Mouse (Mus musculus) megakaryocyte, embryonic 14.5 days (primary cell): ENCODE results near the gene Srrm4. TPM values are rescaled to one million over a fixed set of nuclear protein-coding genes. Genes with fewer than 3 reads are reported as not detected.
A peak's percentile ranks its signal among the peaks of the same experiment; 100 is the strongest.

Source experiments
- H3K27me3 ChIP-seq: replicated peaks from 2 replicates; pipeline ENCODE3; 2012; ENCODE audit warnings: inconsistent platforms
- H3K36me3 ChIP-seq: replicated peaks from 2 replicates; pipeline ENCODE3; 2012; ENCODE audit warnings: low read length, inconsistent platforms, mixed read lengths
- H3K4me1 ChIP-seq: 2 replicates; pipeline ENCODE4 v1.6.1; 2012; ENCODE audit warnings: inconsistent platforms
- H3K4me3 ChIP-seq: replicated peaks from 2 replicates; pipeline ENCODE3; 2012; ENCODE audit warnings: moderate library complexity, mild to moderate bottlenecking, inconsistent platforms
- H3K9me3 ChIP-seq: 2 replicates; pipeline ENCODE4 v1.6.1; 2012; ENCODE audit warnings: inconsistent platforms
- FLI1 ChIP-seq: IDR thresholded peaks from 2 replicates; pipeline ENCODE4 v1.6.1; 2012; ENCODE audit warnings: low read length, inconsistent platforms, mixed read lengths
- GATA1 ChIP-seq: IDR thresholded peaks from 3 replicates; pipeline ENCODE4 v1.6.1; 2012; ENCODE audit warnings: mixed read lengths, low read length, inconsistent platforms, borderline replicate concordance
- polyA plus RNA-seq: library from polyadenylated mRNA; stranded (reverse); fragments of >175 nt; gene quantifications from 2 replicates; pipeline ENCODE4 v1.2.3, GENCODE M21; 2012; ENCODE audit warnings: low replicate concordance; ENCODE audit not compliant: insufficient read depth

Srrm4 gene
- polyA plus RNA-seq, 1 experiment: not detected

- peaks cover 46% of the 10 kb centered on the region for H3K9me3 ChIP-seq
Observed at GRCm38 (mm10) chr5:116459970-116460369, 131.6 kb downstream of the Srrm4 start.

GRCm38 (mm10) chr5:116457791-116458190 lies 133.8 kb downstream of the Srrm4 start:
- Histone ChIP-seq H3K9me3 (peaks cover 34% of the 10 kb centered on the region), H3K4me3 (no peak overlapping the region), H3K36me3 (no peaks in the 10 kb centered on the region), H3K27me3 (peaks cover 4% of the 10 kb centered on the region), H3K4me1 (0 out of 2 replicates have a peak, but pooled peaks cover 3% of the 10 kb centered on the region)
- no peak for TF ChIP-seq FLI1
- TF ChIP-seq GATA1: no peak

More at GRCm38 (mm10) chr5:116459970-116460369, 131.6 kb downstream of the Srrm4 start:
- Histone ChIP-seq H3K36me3 (no peaks in the 10 kb centered on the region), H3K27me3 (no peaks in the 10 kb centered on the region), H3K4me3 (no peak overlapping the region), H3K4me1 (no peaks in the 10 kb centered on the region)
- TF ChIP-seq GATA1 (no peak), FLI1 (no peak)

- H3K36me3 ChIP-seq: no peaks in the 10 kb centered on the region
- peaks cover 31% of the 10 kb centered on the region for H3K9me3 ChIP-seq
- TF ChIP-seq FLI1 (no peak), GATA1 (no peak)
- peaks cover 4% of the 10 kb centered on the region for H3K27me3 ChIP-seq
- no peak overlapping the region for H3K4me3 ChIP-seq
- H3K4me1 ChIP-seq: 0 out of 2 replicates have a peak, but pooled peaks cover 3% of the 10 kb centered on the region
Observed at GRCm38 (mm10) chr5:116456796-116457515, 134.7 kb downstream of the Srrm4 start.

GRCm38 (mm10) chr5:116453401-116453851 lies 138.2 kb downstream of the Srrm4 start:
- TF ChIP-seq GATA1 (no peak), FLI1 (no peak)
- H3K9me3 ChIP-seq: peaks cover 16% of the 10 kb centered on the region

GRCm38 (mm10) chr5:116450901-116451300 lies 140.7 kb downstream of the Srrm4 start:
- H3K27me3 ChIP-seq: peaks cover 10% of the 10 kb centered on the region
- no peak overlapping the region for H3K4me3 ChIP-seq
- H3K36me3 ChIP-seq: no peaks in the 10 kb centered on the region
- TF ChIP-seq FLI1: no peak
- TF ChIP-seq GATA1: no peak
- H3K9me3 ChIP-seq: peaks cover 13% of the 10 kb centered on the region; the same call in 1 of the 2 replicates
- 0 out of 2 replicates have a peak, but pooled peaks cover 3% of the 10 kb centered on the region for H3K4me1 ChIP-seq

More at GRCm38 (mm10) chr5:116453401-116453851, 138.2 kb downstream of the Srrm4 start:
- Histone ChIP-seq H3K36me3 (no peaks in the 10 kb centered on the region), H3K4me3 (peak overlapping the region; percentile 76), H3K27me3 (peaks cover 7% of the 10 kb centered on the region), H3K4me1 (0 out of 2 replicates have a peak, but pooled peaks cover 3% of the 10 kb centered on the region)

GRCm38 (mm10) chr5:116449522-116450225 lies 141.9 kb downstream of the Srrm4 start:
- no peak overlapping the region for H3K4me3 ChIP-seq
- no peak for TF ChIP-seq FLI1
- TF ChIP-seq GATA1: no peak
- H3K27me3 ChIP-seq: peaks cover 10% of the 10 kb centered on the region
- H3K36me3 ChIP-seq: no peaks in the 10 kb centered on the region
- H3K9me3 ChIP-seq: peaks cover 10% of the 10 kb centered on the region; the same call in 1 of the 2 replicates
- H3K4me1 ChIP-seq: 0 out of 2 replicates have a peak, but pooled peaks cover 3% of the 10 kb centered on the region

- H3K9me3 ChIP-seq: peaks cover 13% of the 10 kb centered on the region; the same call in 1 of the 2 replicates
- no peaks in the 10 kb centered on the region for H3K36me3 ChIP-seq
- 0 out of 2 replicates have a peak, but pooled peaks cover 3% of the 10 kb centered on the region for H3K4me1 ChIP-seq
- TF ChIP-seq FLI1: no peak
- peaks cover 8% of the 10 kb centered on the region for H3K27me3 ChIP-seq
- no peak overlapping the region for H3K4me3 ChIP-seq
Observed at GRCm38 (mm10) chr5:116448409-116449191, 143.0 kb downstream of the Srrm4 start.

GRCm38 (mm10) chr5:116447821-116448350 lies 143.7 kb downstream of the Srrm4 start:
- Histone ChIP-seq H3K4me3 (no peak overlapping the region), H3K9me3 (peaks cover 10% of the 10 kb centered on the region; the same call in 1 of the 2 replicates), H3K36me3 (no peaks in the 10 kb centered on the region), H3K4me1 (no peaks in the 10 kb centered on the region), H3K27me3 (peaks cover 5% of the 10 kb centered on the region)
- TF ChIP-seq GATA1: no peak
- TF ChIP-seq FLI1: no peak

- Histone ChIP-seq H3K27me3 (peaks cover 5% of the 10 kb centered on the region), H3K36me3 (no peaks in the 10 kb centered on the region), H3K9me3 (peaks cover 10% of the 10 kb centered on the region; the same call in 1 of the 2 replicates), H3K4me3 (no peak overlapping the region), H3K4me1 (no peaks in the 10 kb centered on the region)
- TF ChIP-seq GATA1: no peak
- no peak for TF ChIP-seq FLI1
Observed at GRCm38 (mm10) chr5:116446552-116446951, 145.1 kb downstream of the Srrm4 start.
